17 mouse cellular contexts compared by ENCODE assay signal in genomic region chr10:78221315-78221714, GRCm38 (mm10).
"Had no signal": no experiment of that assay in that cellular context is flagged by ENCODE, and none has a peak within 500 bp of the region (broad histone marks: within the 10 kb centered on the region; RNA-seq: fewer than 3 reads in every experiment).

No protein-coding gene starts in this region.

- H3K9me3 ChIP-seq: limb, embryonic 13.5 days had no signal

- H3K27ac ChIP-seq: kidney, postnatal 0 days; limb, embryonic 13.5 days; liver, embryonic 14.5 days; stomach, postnatal 0 days had no signal

- H3K9ac ChIP-seq: limb, embryonic 13.5 days; liver, embryonic 14.5 days had no signal

- ATAC-seq: intestine, postnatal 0 days had no signal

- H3K4me1 ChIP-seq: limb, embryonic 13.5 days had no signal

- H3K4me3 ChIP-seq: limb, embryonic 13.5 days had no signal

- DNase-seq: kidney, adult 2 months; kidney, postnatal 25 days; liver; lung, adult 2 months; lung, postnatal 14 days; lung, postnatal 4 days; midbrain, embryonic 14.5 days; right cerebral cortex, postnatal 4 days; thymus, adult 2 months; thymus, postnatal 14 days; thymus, postnatal 4 days had no signal

- H3K27me3 ChIP-seq: limb, embryonic 13.5 days had no signal

- H3K4me2 ChIP-seq: limb, embryonic 13.5 days; midbrain, embryonic 11.5 days had no signal
